Mouse (Mus musculus) intestine, embryonic 14.5 days (tissue): ENCODE data around the gene Smg9. TPM values are rescaled to one million over a fixed set of nuclear protein-coding genes. Genes with fewer than 3 reads are reported as not detected.

Experiments used
- ATAC-seq: fragments of 200-750 bp; cut with Nextera tagmentation; replicated peaks from 2 replicates; pipeline ENCODE4 v1.8.0; 2017; ENCODE audit warnings: low read depth, moderate number of reproducible peaks, moderate TSS enrichment, moderate library complexity; ENCODE audit not compliant: low FRiP score, low TSS enrichment
- DNase-seq: peaks from one replicate; pipeline ENCODE4 v3.0.0-alpha.2; 2018; ENCODE audit warnings: low spot score
- H3K27ac ChIP-seq: fragments of 300-500 bp; sonication (generic); 2 replicates; pipeline ENCODE4 v1.5.1; 2014; ENCODE audit warnings: low read depth, mild to moderate bottlenecking, control low read depth
- H3K27me3 ChIP-seq: fragments of 300-500 bp; sonication (generic); replicated peaks from 2 replicates; pipeline ENCODE4 v1.6.1; 2014; ENCODE audit warnings: low read length, control low read depth; ENCODE audit not compliant: control insufficient read depth, insufficient read depth
- H3K36me3 ChIP-seq: fragments of 300-500 bp; sonication (generic); 2 replicates; pipeline ENCODE4 v1.6.1; 2014; ENCODE audit warnings: low read length, control low read depth; ENCODE audit not compliant: control insufficient read depth, insufficient read depth
- H3K4me1 ChIP-seq: fragments of 300-500 bp; sonication (generic); replicated peaks from 2 replicates; pipeline ENCODE4 v1.6.1; 2014; ENCODE audit warnings: low read length, control low read depth, mixed read lengths; ENCODE audit not compliant: control insufficient read depth, insufficient read depth
- H3K4me2 ChIP-seq: fragments of 300-500 bp; sonication (generic); 2 replicates; pipeline ENCODE4 v1.6.1; 2014; ENCODE audit warnings: low read length
- H3K4me3 ChIP-seq: fragments of 300-500 bp; sonication (generic); 2 replicates; pipeline ENCODE4 v1.5.1; 2014; ENCODE audit warnings: low read depth, low read length, control low read depth, mixed read lengths
- H3K9ac ChIP-seq: fragments of 300-500 bp; sonication (generic); 2 replicates; pipeline ENCODE4 v1.6.1; 2014; ENCODE audit warnings: mild to moderate bottlenecking, low read length
- H3K9me3 ChIP-seq: fragments of 300-500 bp; sonication (generic); 2 replicates; pipeline ENCODE4 v1.6.1; 2016; ENCODE audit warnings: low read length, control low read depth; ENCODE audit not compliant: control insufficient read depth
- WGBS: fragments of 180-500 bp; shearing (Covaris S2); extraction: QIAGEN DNeasy Blood & Tissue Kit; methylation state at CpG from one replicate; pipeline ENCODE4 v1.1.7; 2014; 5-methylcytosine and 5-hydroxymethylcytosine counted together
- polyA plus RNA-seq: library from polyadenylated mRNA; unstranded; fragments of >200 nt; fragmentation: Nextera tagmentation; extraction: Ambion mirVana; gene quantifications from 2 replicates; pipeline ENCODE4 v1.2.1, GENCODE M21; 2014

The Smg9 gene
- polyA plus RNA-seq, 1 experiment from 2014 or later, result 24.5 TPM

DNA sequence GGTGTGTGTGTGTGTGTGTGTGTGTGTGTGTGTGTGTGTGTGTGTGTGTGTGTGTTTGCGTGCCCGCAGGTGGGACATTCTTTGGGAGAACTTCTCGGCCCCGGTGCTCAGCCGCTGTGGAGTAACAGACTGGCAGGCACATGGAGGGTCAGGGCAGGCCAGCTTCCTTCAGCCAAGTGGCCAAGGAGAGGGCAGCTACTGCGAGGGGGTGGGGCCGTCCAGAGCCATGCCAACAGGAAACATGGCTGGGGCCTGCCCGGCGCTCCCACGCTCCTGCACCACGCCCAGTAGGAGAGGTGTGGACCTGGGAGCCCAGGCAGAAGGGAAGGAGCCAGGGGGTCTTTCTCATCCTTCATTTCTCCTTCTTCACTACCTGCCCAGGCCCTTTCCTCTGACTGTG lies 27.1 kb upstream of the Smg9 start:
- no peak for ATAC-seq
- Histone ChIP-seq H3K4me3 (no peak overlapping the region), H3K27ac (no peak overlapping the region), H3K9me3 (no peaks in the 10 kb centered on the region), H3K36me3 (no peaks in the 10 kb centered on the region), H3K9ac (no peak overlapping the region), H3K4me2 (no peak overlapping the region), H3K4me1 (0 out of 2 replicates have a peak, but pooled peaks cover 10% of the 10 kb centered on the region), H3K27me3 (no peaks in the 10 kb centered on the region)
- DNase-seq, result no peak
- WGBS, result 78% methylated on average over 11 of the region's 11 CpGs

GRCm38 (mm10) chr7:24372786-24373185 lies 26.6 kb upstream of the Smg9 start:
- Histone ChIP-seq H3K27ac (no peak overlapping the region), H3K4me1 (0 out of 2 replicates have a peak, but pooled peaks cover 10% of the 10 kb centered on the region), H3K4me3 (no peak overlapping the region), H3K36me3 (no peaks in the 10 kb centered on the region), H3K4me2 (no peak overlapping the region), H3K9ac (no peak overlapping the region), H3K9me3 (no peaks in the 10 kb centered on the region), H3K27me3 (no peaks in the 10 kb centered on the region)
- 60% methylated on average over 4 of the region's 4 CpGs for WGBS
- no peak for DNase-seq
- no peak for ATAC-seq

GRCm38 (mm10) chr7:24373538-24374379 lies 25.7 kb upstream of the Smg9 start:
- 48% methylated on average over 20 of the region's 20 CpGs for WGBS

DNA sequence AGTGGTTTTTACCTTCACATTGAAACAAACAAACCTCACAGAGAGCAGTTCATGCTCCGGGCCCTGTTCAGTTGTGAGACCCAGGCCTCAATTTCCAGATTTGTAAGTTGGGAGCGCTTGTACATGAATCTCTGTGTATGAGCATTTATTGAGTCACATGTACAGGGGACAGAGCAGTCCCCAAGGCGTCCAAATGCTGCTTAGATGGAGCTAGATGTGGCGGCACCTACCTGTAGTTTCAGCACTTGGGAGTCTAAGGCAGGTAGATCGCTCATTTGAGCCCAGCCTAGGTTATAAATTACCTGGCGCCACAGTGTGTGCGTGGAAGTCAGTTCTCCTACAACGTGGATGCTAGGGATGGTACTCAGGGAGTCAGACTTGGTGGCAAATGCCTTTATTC lies 23.0 kb upstream of the Smg9 start:
- Histone ChIP-seq H3K4me1 (peaks cover 14% of the 10 kb centered on the region), H3K27me3 (no peaks in the 10 kb centered on the region), H3K27ac (no peak overlapping the region), H3K9me3 (no peaks in the 10 kb centered on the region), H3K4me3 (no peak overlapping the region), H3K9ac (no peak overlapping the region), H3K36me3 (no peaks in the 10 kb centered on the region), H3K4me2 (peak overlapping the region; percentile 53; the same call in 1 of the 2 replicates)
- DNase-seq (no peak), ATAC-seq (no peak)
- WGBS, result 80% methylated on average over 8 of the region's 8 CpGs

More at GRCm38 (mm10) chr7:24373538-24374379, 25.7 kb upstream of the Smg9 start:
- 0 out of 2 replicates have a peak, but pooled peaks cover 10% of the 10 kb centered on the region for H3K4me1 ChIP-seq
- ATAC-seq, result no peak; the same call in 1 of the 2 replicates
- no peak overlapping the region for H3K27ac ChIP-seq
- no peaks in the 10 kb centered on the region for H3K27me3 ChIP-seq
- H3K4me2 ChIP-seq, result no peak overlapping the region
- H3K36me3 ChIP-seq, result no peaks in the 10 kb centered on the region
- H3K4me3 ChIP-seq, result no peak overlapping the region
- DNase-seq, result no peak
- no peaks in the 10 kb centered on the region for H3K9me3 ChIP-seq
- H3K9ac ChIP-seq, result no peak overlapping the region

- H3K4me2 ChIP-seq, result peak overlapping the region; percentile 53
- 6% methylated on average over 48 of the region's 49 CpGs for WGBS
- H3K9ac ChIP-seq, result peak overlapping the region; percentile 3; the same call in 1 of the 2 replicates
- no peaks in the 10 kb centered on the region for H3K9me3 ChIP-seq
- peak; percentile 71 for ATAC-seq
- H3K36me3 ChIP-seq, result no peaks in the 10 kb centered on the region
- peak; percentile 75 for DNase-seq
- H3K4me1 ChIP-seq, result peaks cover 14% of the 10 kb centered on the region
- no peaks in the 10 kb centered on the region for H3K27me3 ChIP-seq
- H3K27ac ChIP-seq, result no peak overlapping the region
- peak overlapping the region; percentile 13; the same call in 1 of the 2 replicates for H3K4me3 ChIP-seq
Measured at GRCm38 (mm10) chr7:24377091-24377865, 22.1 kb upstream of the Smg9 start.

- DNase-seq, result no peak
- Histone ChIP-seq H3K4me3 (no peak overlapping the region), H3K27ac (no peak overlapping the region), H3K36me3 (no peaks in the 10 kb centered on the region), H3K4me1 (peaks cover 14% of the 10 kb centered on the region), H3K4me2 (no peak overlapping the region), H3K9me3 (no peaks in the 10 kb centered on the region), H3K9ac (no peak overlapping the region), H3K27me3 (no peaks in the 10 kb centered on the region)
- WGBS, result 72% methylated on average over 10 of the region's 10 CpGs
- ATAC-seq, result no peak
Measured at GRCm38 (mm10) chr7:24378049-24378701, 21.2 kb upstream of the Smg9 start.

DNA sequence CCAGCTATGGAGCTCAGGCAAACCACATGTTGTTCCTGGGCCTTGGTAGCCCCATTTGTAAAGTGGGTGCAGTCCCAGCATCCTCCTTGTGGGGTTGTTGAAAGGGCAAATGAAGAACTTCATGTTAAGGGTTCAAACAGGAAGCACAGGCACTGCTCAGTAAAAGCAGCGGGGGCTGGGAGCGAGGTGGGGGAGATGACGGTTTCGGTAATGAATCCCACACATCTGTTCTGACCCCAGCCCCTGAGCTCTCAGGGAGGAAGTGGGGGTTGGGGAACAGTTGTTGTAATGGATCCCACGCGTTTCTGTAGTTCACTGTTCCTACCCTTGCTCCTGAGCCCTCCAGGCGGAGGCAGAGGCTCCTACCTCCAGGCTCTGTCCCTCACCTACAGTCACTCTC lies 19.5 kb upstream of the Smg9 start:
- Histone ChIP-seq H3K27me3 (no peaks in the 10 kb centered on the region), H3K4me1 (peaks cover 14% of the 10 kb centered on the region), H3K4me2 (no peak overlapping the region), H3K9me3 (no peaks in the 10 kb centered on the region), H3K9ac (no peak overlapping the region), H3K36me3 (no peaks in the 10 kb centered on the region), H3K4me3 (no peak overlapping the region), H3K27ac (no peak overlapping the region)
- DNase-seq (no peak), ATAC-seq (no peak)
- 38% methylated on average over 7 of the region's 7 CpGs for WGBS

GRCm38 (mm10) chr7:24380370-24380769 lies 19.0 kb upstream of the Smg9 start:
- Histone ChIP-seq H3K4me3 (no peak overlapping the region), H3K36me3 (no peaks in the 10 kb centered on the region), H3K9ac (no peak overlapping the region), H3K4me1 (peaks cover 14% of the 10 kb centered on the region), H3K27ac (no peak overlapping the region), H3K4me2 (no peak overlapping the region), H3K27me3 (no peaks in the 10 kb centered on the region), H3K9me3 (no peaks in the 10 kb centered on the region)
- ATAC-seq (no peak), DNase-seq (no peak)
- WGBS, result 68% methylated on average over 2 of the region's 2 CpGs
